Mouse (Mus musculus): ENCODE measurements around the gene Dip2b.

The Dip2b gene

GRCm38 (mm10) chr15:100050940-100051339 lies 12.5 kb downstream of the Dip2b start:
- in situ Hi-C loops (cut with MboI, MseI), result no loop called here

GRCm38 (mm10) chr15:100052726-100053125 lies 14.3 kb downstream of the Dip2b start:
- in situ Hi-C loops (cut with MboI, MseI), result no loop called here

GRCm38 (mm10) chr15:100056397-100056908 lies 18.0 kb downstream of the Dip2b start:
- in situ Hi-C loops (cut with MboI, MseI), result no loop called here

GRCm38 (mm10) chr15:100057698-100058097 lies 19.2 kb downstream of the Dip2b start:
- in situ Hi-C loops (cut with MboI, MseI), result no loop called here

GRCm38 (mm10) chr15:100058143-100058542 lies 19.7 kb downstream of the Dip2b start:
- in situ Hi-C loops (cut with MboI, MseI), result no loop called here

GRCm38 (mm10) chr15:100058912-100059311 lies 20.4 kb downstream of the Dip2b start:
- in situ Hi-C loops (cut with MboI, MseI), result no loop called here

- in situ Hi-C loops (cut with MboI, MseI), result no loop called here
Measured at GRCm38 (mm10) chr15:100059626-100060311, 21.3 kb downstream of the Dip2b start.

- in situ Hi-C loops (cut with MboI, MseI), result no loop called here
Measured at GRCm38 (mm10) chr15:100060513-100061140, 22.2 kb downstream of the Dip2b start.

GRCm38 (mm10) chr15:100061377-100061776 lies 22.9 kb downstream of the Dip2b start:
- in situ Hi-C loops (cut with MboI, MseI), result no loop called here

GRCm38 (mm10) chr15:100063229-100063773 lies 24.8 kb downstream of the Dip2b start:
- in situ Hi-C loops (cut with MboI, MseI), result no loop called here

GRCm38 (mm10) chr15:100066702-100067101 lies 28.2 kb downstream of the Dip2b start:
- in situ Hi-C loops (cut with MboI, MseI), result no loop called here

GRCm38 (mm10) chr15:100069101-100069500 lies 30.6 kb downstream of the Dip2b start:
- in situ Hi-C loops (cut with MboI, MseI), result no loop called here

GRCm38 (mm10) chr15:100070021-100070420 lies 31.6 kb downstream of the Dip2b start:
- in situ Hi-C loops (cut with MboI, MseI), result loop anchor here (10.0 kb wide), 2 partner anchors 655 to 1175 kb away; partner anchors contain the start of genes Dhh, Galnt6 and Rhebl1

GRCm38 (mm10) chr15:100071819-100072218 lies 33.4 kb downstream of the Dip2b start:
- in situ Hi-C loops (cut with MboI, MseI), result loop anchor here (10.0 kb wide), 2 partner anchors 653 to 1177 kb away; partner anchors contain the start of genes Dhh, Galnt6 and Rhebl1

- in situ Hi-C loops (cut with MboI, MseI), result loop anchor here (10.0 kb wide), 2 partner anchors 651 to 1179 kb away; partner anchors contain the start of genes Dhh, Galnt6 and Rhebl1
Measured at GRCm38 (mm10) chr15:100073696-100074453, 35.4 kb downstream of the Dip2b start.

GRCm38 (mm10) chr15:100074754-100075153 lies 36.3 kb downstream of the Dip2b start:
- in situ Hi-C loops (cut with MboI, MseI), result loop anchor here (10.0 kb wide), 2 partner anchors 650 to 1180 kb away; partner anchors contain the start of genes Dhh, Galnt6 and Rhebl1

GRCm38 (mm10) chr15:100076362-100076761 lies 37.9 kb downstream of the Dip2b start:
- in situ Hi-C loops (cut with MboI, MseI), result loop anchor here (10.0 kb wide), 2 partner anchors 648 to 1182 kb away; partner anchors contain the start of genes Dhh, Galnt6 and Rhebl1

GRCm38 (mm10) chr15:100080833-100081477 lies 42.5 kb downstream of the Dip2b start:
- in situ Hi-C loops (cut with MboI, MseI), result no loop called here

- in situ Hi-C loops (cut with MboI, MseI), result no loop called here
Measured at GRCm38 (mm10) chr15:100081478-100081998, 43.1 kb downstream of the Dip2b start.

- in situ Hi-C loops (cut with MboI, MseI), result no loop called here
Measured at GRCm38 (mm10) chr15:100082052-100082451, 43.6 kb downstream of the Dip2b start.

GRCm38 (mm10) chr15:100082733-100083132 lies 44.3 kb downstream of the Dip2b start:
- in situ Hi-C loops (cut with MboI, MseI), result no loop called here
